Mouse (Mus musculus): ENCODE measurements at regions not wholly inside any gene's neighbourhood (a gene's known extent, or its start where the extent isn't known, plus 50 kb on each side); places are given as distances from the start of the nearest gene placed in this dataset.

DNA sequence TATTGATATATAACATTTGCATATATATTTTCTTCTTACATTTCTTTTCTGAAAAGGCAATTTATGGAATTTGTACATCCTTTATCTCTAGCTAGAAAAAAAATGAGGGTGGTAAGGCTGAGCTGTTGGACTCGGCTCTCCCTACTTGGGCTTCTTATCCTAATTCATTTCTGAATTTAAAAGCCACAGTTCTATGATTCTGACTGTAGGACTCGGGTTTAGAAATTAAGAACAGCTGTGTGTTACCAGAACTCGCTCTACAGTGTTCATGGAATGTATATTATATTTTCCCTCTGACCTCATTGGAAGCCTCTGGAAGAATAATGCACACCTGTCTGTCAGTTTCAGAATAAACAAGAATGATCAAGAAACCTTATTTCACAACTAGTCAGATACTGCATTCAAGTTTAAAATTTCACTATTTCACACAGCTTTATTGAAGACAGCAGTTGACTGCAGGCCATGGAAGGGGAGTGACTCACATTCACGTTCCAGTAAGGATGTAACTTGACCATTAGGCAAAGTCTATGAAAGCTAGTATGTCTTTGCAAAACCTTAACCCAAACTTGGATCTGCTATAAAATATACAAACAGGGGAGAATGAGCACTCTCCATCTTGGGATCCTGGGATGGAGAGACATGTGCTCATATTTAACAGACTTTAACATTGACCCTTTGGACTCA lies 207.4 kb downstream of the Papss1 start:
- no peak for TF ChIP-seq CTCF (IDR thresholded peaks at IDR 0.05)
- Histone ChIP-seq H3K4me3 (no peak overlapping the region), H3K27ac (no peak overlapping the region)
- intact Hi-C loops (cut with DNase I): no loop called here
- no peak for DNase-seq (ENCODE audit: extremely low spot score in 1 of 2, low spot score in 2 of 2)

- intact Hi-C loops (cut with DNase I): no loop called here
- TF ChIP-seq CTCF (IDR thresholded peaks at IDR 0.05): no peak
- Histone ChIP-seq H3K27ac (no peak overlapping the region), H3K4me3 (no peak overlapping the region)
- no peak for DNase-seq (ENCODE audit: extremely low spot score in 1 of 2, low spot score in 2 of 2)
These were observed 208.0 kb downstream of the Papss1 start for GRCm38 (mm10) chr3:131772593-131772992.

DNA sequence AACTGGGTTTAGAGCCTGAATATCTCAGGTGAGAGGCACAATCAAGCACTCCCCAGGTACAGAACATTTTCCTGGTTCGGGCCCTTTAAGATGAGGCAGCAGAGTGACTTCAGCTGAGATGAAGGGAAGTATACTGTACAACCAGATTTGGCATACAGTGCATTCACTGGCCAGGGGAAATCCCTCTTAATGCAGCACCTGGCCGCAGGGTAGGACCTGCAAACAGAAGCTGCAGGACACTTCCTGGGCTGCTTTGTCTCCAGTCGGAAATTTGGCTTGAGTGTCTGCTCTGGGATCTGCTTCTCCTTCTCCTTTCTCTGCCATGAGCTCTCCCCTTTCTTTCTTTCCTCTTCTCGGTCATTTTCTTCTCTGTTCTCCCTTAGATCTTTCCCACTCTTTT lies 210.9 kb downstream of the Papss1 start:
- intact Hi-C loops (cut with DNase I): no loop called here
- no peak for TF ChIP-seq CTCF (IDR thresholded peaks at IDR 0.05)
- no peak overlapping the region for H3K4me3 ChIP-seq
- no peak overlapping the region for H3K27ac ChIP-seq
- no peak for DNase-seq (ENCODE audit: extremely low spot score in 1 of 2, low spot score in 2 of 2)

DNA sequence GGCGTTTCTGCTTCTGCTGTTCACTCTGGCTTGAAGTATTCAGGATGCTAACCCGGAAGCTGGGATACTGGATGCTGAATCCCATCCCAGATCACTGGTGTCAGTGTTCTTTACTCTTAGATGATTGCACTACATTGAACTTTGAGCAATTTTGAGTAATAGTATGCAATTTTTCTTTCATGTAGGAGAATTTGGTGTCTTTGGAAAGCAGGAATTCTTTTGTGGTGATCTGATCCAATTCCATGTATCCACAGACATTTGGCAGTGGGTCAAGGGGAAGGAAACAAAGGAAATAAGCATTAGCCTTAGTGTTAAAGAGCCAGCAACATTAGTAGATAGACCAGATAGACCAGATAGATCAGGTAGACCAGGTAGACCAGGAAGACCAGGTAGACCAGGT lies 212.1 kb downstream of the Papss1 start:
- no peak for DNase-seq (ENCODE audit: extremely low spot score in 1 of 2, low spot score in 2 of 2)
- Histone ChIP-seq H3K27ac (no peak overlapping the region), H3K4me3 (no peak overlapping the region)
- intact Hi-C loops (cut with DNase I): no loop called here
- no peak for TF ChIP-seq CTCF (IDR thresholded peaks at IDR 0.05)

- no peak for DNase-seq (ENCODE audit: extremely low spot score in 1 of 2, low spot score in 2 of 2)
- Histone ChIP-seq H3K4me3 (no peak overlapping the region), H3K27ac (no peak overlapping the region)
- intact Hi-C loops (cut with DNase I): no loop called here
- TF ChIP-seq CTCF (IDR thresholded peaks at IDR 0.05): no peak
These were observed 215.2 kb downstream of the Papss1 start for GRCm38 (mm10) chr3:131779803-131780202.

- intact Hi-C loops (cut with DNase I): no loop called here
- DNase-seq (ENCODE audit: extremely low spot score in 1 of 2, low spot score in 2 of 2): no peak
- H3K27ac ChIP-seq: no peak overlapping the region
- H3K4me3 ChIP-seq: no peak overlapping the region
- TF ChIP-seq CTCF (IDR thresholded peaks at IDR 0.05): no peak
These were observed 221.0 kb downstream of the Papss1 start for GRCm38 (mm10) chr3:131785524-131785923.

DNA sequence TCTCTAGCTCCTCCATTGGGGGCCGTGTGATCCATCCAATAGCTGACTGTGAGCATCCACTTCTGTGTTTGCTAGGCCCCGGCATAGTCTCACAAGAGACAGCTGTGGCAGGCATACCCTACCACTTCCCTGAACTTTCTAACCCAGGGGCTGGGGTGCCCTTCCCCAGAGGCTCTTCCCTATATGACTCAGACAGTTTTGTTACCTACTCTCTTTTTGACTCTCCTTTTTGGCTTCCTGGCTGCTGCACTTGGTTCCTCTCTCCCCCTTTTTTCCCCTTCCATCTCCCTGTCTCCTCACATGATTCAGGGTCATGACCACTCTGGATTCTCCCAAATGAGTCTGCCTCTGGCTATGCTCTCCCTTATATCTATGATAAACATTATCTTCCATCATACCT lies 223.8 kb downstream of the Papss1 start:
- TF ChIP-seq CTCF (IDR thresholded peaks at IDR 0.05): no peak
- intact Hi-C loops (cut with DNase I): no loop called here
- no peak overlapping the region for H3K4me3 ChIP-seq
- no peak overlapping the region for H3K27ac ChIP-seq
- DNase-seq (ENCODE audit: extremely low spot score in 1 of 2, low spot score in 2 of 2): no peak

GRCm38 (mm10) chr3:131789177-131789576 lies 224.6 kb downstream of the Papss1 start:
- intact Hi-C loops (cut with DNase I): no loop called here
- no peak overlapping the region for H3K27ac ChIP-seq
- TF ChIP-seq CTCF (IDR thresholded peaks at IDR 0.05): no peak
- no peak overlapping the region for H3K4me3 ChIP-seq
- DNase-seq (ENCODE audit: extremely low spot score in 1 of 2, low spot score in 2 of 2): no peak

DNA sequence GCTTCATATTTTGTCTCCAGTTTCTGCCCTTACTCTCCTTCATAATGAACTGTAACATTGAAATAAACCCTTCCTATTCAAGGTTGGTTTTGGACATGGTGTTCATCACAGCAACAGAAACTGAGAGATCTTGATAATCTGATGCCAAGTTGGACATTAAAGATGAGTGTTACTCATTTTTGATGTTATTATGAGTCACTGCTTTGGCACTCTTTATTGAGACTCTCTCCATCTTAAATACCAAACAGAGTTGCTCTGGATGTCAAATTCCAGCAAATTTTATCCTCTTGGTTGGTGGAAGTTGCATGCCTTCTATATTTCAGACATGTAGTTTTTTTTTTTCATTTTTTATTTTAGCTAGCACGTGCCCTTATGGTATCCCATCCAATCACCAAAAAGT lies 229.5 kb downstream of the Papss1 start:
- Histone ChIP-seq H3K4me3 (no peak overlapping the region), H3K27ac (no peak overlapping the region)
- TF ChIP-seq CTCF (IDR thresholded peaks at IDR 0.05): no peak
- intact Hi-C loops (cut with DNase I): no loop called here
- no peak for DNase-seq (ENCODE audit: extremely low spot score in 1 of 2, low spot score in 2 of 2)

GRCm38 (mm10) chr3:131795108-131796005 lies 230.8 kb downstream of the Papss1 start:
- Histone ChIP-seq H3K27ac (no peak overlapping the region), H3K4me3 (no peak overlapping the region)
- no peak for TF ChIP-seq CTCF (IDR thresholded peaks at IDR 0.05)
- intact Hi-C loops (cut with DNase I): no loop called here
- DNase-seq (ENCODE audit: extremely low spot score in 1 of 2, low spot score in 2 of 2): no peak

- intact Hi-C loops (cut with DNase I): no loop called here
- DNase-seq (ENCODE audit: extremely low spot score in 1 of 2, low spot score in 2 of 2): no peak
- TF ChIP-seq CTCF (IDR thresholded peaks at IDR 0.05): no peak
- Histone ChIP-seq H3K27ac (no peak overlapping the region), H3K4me3 (no peak overlapping the region)
These were observed 235.2 kb downstream of the Papss1 start for GRCm38 (mm10) chr3:131799774-131800173.

- no peak for DNase-seq (ENCODE audit: extremely low spot score in 1 of 2, low spot score in 2 of 2)
- H3K27ac ChIP-seq: no peak overlapping the region
- intact Hi-C loops (cut with DNase I): no loop called here
These were observed 237.0 kb downstream of the Papss1 start for GRCm38 (mm10) chr3:131801551-131801950.

More at GRCm38 (mm10) chr3:131801551-131801950, 237.0 kb downstream of the Papss1 start:
- no peak overlapping the region for H3K4me3 ChIP-seq
- no peak for TF ChIP-seq CTCF (IDR thresholded peaks at IDR 0.05)

Measured in left cerebral cortex, adult 2 months (tissue).